Mouse (Mus musculus) heart, adult 2 months (tissue): ENCODE measurements around the gene Mrpl12. TPM values are rescaled to one million over a fixed set of nuclear protein-coding genes. Genes with fewer than 3 reads are reported as not detected.

Experiments
- DNase-seq, 2 experiments: peaks; one replicate each; pipeline ENCODE4 v3.0.0; 2021
- H3K27ac ChIP-seq: fragments of 200-600 bp; 2 replicates; pipeline ENCODE4 v1.8.1; 2022
- H3K27me3 ChIP-seq: fragments of 200-500 bp; 2 replicates; pipeline ENCODE4 v1.6.1; 2012; ENCODE audit warnings: mild to moderate bottlenecking, low read length, inconsistent platforms, mixed read lengths; ENCODE audit not compliant: control insufficient read depth, insufficient read depth
- H3K36me3 ChIP-seq: fragments of 200-500 bp; 2 replicates; pipeline ENCODE4 v1.6.1; 2012; ENCODE audit warnings: low read length, inconsistent platforms; ENCODE audit not compliant: control insufficient read depth, insufficient read depth
- H3K4me1 ChIP-seq: fragments of 200-500 bp; 2 replicates; pipeline ENCODE4 v1.6.1; 2011; ENCODE audit warnings: low read length; ENCODE audit not compliant: control insufficient read depth, insufficient read depth
- H3K4me3 ChIP-seq: fragments of 200-600 bp; 2 replicates; pipeline ENCODE4 v1.8.1; 2022
- H3K79me2 ChIP-seq: fragments of 200-500 bp; replicated peaks from 2 replicates; pipeline ENCODE4 v1.6.1; 2012; ENCODE audit warnings: mild to moderate bottlenecking, inconsistent platforms, low read length, moderate library complexity, mixed read lengths; ENCODE audit not compliant: control insufficient read depth, insufficient read depth
- H3K9ac ChIP-seq: fragments of 200-500 bp; 2 replicates; pipeline ENCODE4 v1.6.1; 2012; ENCODE audit warnings: low read depth, mild to moderate bottlenecking, control low read depth, inconsistent platforms, low read length, mixed read lengths
- CTCF ChIP-seq: fragments of 200-600 bp; IDR thresholded peaks from 2 replicates; pipeline ENCODE4 v1.8.1; 2022; ENCODE audit warnings: antibody characterized with exemption, mild to moderate bottlenecking, moderate library complexity
- EP300 ChIP-seq: fragments of 200-500 bp; IDR thresholded peaks from 2 replicates; pipeline ENCODE4 v1.6.1; 2011; ENCODE audit warnings: low read depth, low read length, control low read depth; ENCODE audit not compliant: insufficient read depth
- POLR2A ChIP-seq: fragments of 200-500 bp; IDR thresholded peaks from 2 replicates; pipeline ENCODE4 v1.6.1; 2011; ENCODE audit warnings: mild to moderate bottlenecking, low read depth, low read length, control low read depth; ENCODE audit not compliant: insufficient read depth
- WGBS: fragments of 180-500 bp; shearing (Covaris S2); methylation state at CpG from one replicate; pipeline ENCODE4 v1.1.7; 2018; 5-methylcytosine and 5-hydroxymethylcytosine counted together
- intact Hi-C: fragments of 180-260 bp; cut with DNase I; formaldehyde crosslinking; loops from one replicate; pipeline ENCODE4 v1.15.1; 2025
- polyA plus RNA-seq: library from polyadenylated mRNA; depleted of rRNA; stranded (reverse); fragments of >200 nt; gene quantifications from 2 replicates; pipeline ENCODE4 v1.2.3, GENCODE M21; 2012
- total RNA-seq, 2 experiments: library from RNA; stranded (reverse); gene quantifications; 2 replicates each; pipeline ENCODE4 v1.2.3; 2021

The Mrpl12 gene
- total and polyA plus RNA-seq, 3 experiments: 200 to 232 (median 207) TPM

DNA sequence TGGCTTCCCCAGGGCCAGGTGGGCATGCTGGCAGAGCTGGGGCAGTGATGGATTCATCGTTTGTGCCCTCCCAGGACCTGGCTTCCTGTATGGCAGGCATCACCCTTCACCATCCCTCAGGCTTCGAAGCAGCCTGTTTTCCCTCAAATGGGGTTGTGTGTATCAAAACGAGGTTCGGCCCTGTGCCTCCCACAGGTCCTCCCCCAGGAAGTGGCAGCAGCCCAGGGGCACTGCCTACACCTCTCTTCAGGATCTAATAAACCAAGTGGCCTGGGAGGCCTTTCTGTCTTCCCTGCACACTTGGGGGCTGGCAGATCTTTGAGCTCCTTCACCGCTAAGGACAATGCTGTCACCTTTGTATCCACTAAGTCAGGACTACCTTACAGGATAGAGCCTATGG is 14.5 kb downstream of the Mrpl12 start:
- H3K4me1 ChIP-seq: peaks cover 4% of the 10 kb centered on the region
- 75% methylated on average over 5 of the region's 5 CpGs for WGBS
- no peak overlapping the region for H3K27ac ChIP-seq
- intact Hi-C loops: no loop called here
- no peaks in the 10 kb centered on the region for H3K36me3 ChIP-seq
- no peak overlapping the region for H3K4me3 ChIP-seq
- no peaks in the 10 kb centered on the region for H3K27me3 ChIP-seq
- DNase-seq: no peak
- H3K79me2 ChIP-seq: no peaks in the 10 kb centered on the region
- no peak overlapping the region for H3K9ac ChIP-seq
- TF ChIP-seq POLR2A (no peak), EP300 (no peak), CTCF (no peak)

- no peaks in the 10 kb centered on the region for H3K36me3 ChIP-seq
- intact Hi-C loops: no loop called here
- H3K27ac ChIP-seq: no peak overlapping the region
- H3K4me3 ChIP-seq: no peak overlapping the region
- no peak for DNase-seq
- H3K4me1 ChIP-seq: peaks cover 4% of the 10 kb centered on the region
- H3K79me2 ChIP-seq: no peaks in the 10 kb centered on the region
- WGBS: 74% methylated on average over 6 of the region's 6 CpGs
- TF ChIP-seq EP300 (no peak), POLR2A (no peak), CTCF (no peak)
- H3K27me3 ChIP-seq: no peaks in the 10 kb centered on the region
- H3K9ac ChIP-seq: no peak overlapping the region
Measured at GRCm38 (mm10) chr11:120499894-120500293, 15.5 kb downstream of the Mrpl12 start.

DNA sequence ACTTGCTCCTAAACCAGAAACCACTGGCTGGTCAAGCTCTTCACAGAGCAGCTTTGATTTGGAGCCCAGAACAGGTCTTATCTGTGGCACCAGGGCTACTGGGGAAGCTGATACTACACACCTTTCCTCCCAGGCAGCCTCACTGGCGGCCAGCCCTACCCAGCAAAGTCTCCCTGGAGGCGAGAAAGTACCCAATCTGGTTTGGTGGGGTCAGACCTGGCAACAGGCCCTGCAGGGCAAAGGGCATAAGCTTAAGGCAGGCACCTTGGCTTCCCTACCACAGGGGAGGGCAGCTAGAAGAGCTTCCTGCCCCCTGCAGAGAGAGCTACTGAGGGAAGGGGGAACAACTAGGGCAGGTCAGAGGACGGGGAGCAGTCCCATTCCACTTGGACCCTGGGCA is 15.9 kb downstream of the Mrpl12 start:
- intact Hi-C loops: no loop called here
- H3K9ac ChIP-seq: peak overlapping the region; percentile 27; the same call in 1 of the 2 replicates

DNA sequence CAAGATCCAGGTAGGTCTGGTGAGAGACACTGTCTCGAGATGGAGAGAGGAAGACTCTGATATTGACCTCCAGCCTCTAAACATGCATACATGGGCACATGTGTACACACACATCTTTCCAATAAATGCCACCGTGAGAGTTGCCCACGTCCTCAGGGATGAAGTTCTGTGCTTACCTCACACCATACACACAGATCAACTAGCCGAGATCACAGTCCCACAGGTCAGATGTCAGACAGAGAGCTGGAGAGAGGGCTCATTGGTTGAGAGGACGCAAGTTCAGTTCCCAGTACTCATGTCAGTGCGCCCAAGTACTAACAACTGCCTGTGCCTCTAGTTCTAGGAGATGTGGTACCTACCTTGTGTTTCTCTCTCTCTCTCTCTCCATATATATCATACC is 16.6 kb downstream of the Mrpl12 start:
- Histone ChIP-seq H3K4me1 (peaks cover 4% of the 10 kb centered on the region), H3K9ac (no peak overlapping the region), H3K27me3 (no peaks in the 10 kb centered on the region), H3K27ac (no peak overlapping the region), H3K4me3 (no peak overlapping the region), H3K79me2 (no peaks in the 10 kb centered on the region), H3K36me3 (no peaks in the 10 kb centered on the region)
- WGBS: 48% methylated on average over 6 of the region's 6 CpGs
- intact Hi-C loops: no loop called here
- DNase-seq: no peak
- TF ChIP-seq EP300: no peak
- no peak for TF ChIP-seq CTCF
- TF ChIP-seq POLR2A: no peak

More for the DNA sequence above, 15.9 kb downstream of the Mrpl12 start:
- Histone ChIP-seq H3K79me2 (no peaks in the 10 kb centered on the region), H3K36me3 (no peaks in the 10 kb centered on the region), H3K27me3 (no peaks in the 10 kb centered on the region), H3K4me3 (no peak overlapping the region), H3K4me1 (peaks cover 4% of the 10 kb centered on the region), H3K27ac (no peak overlapping the region)
- TF ChIP-seq CTCF: no peak
- no peak for TF ChIP-seq POLR2A
- TF ChIP-seq EP300: no peak
- 5% methylated on average over 3 of the region's 3 CpGs for WGBS
- DNase-seq: no peak

DNA sequence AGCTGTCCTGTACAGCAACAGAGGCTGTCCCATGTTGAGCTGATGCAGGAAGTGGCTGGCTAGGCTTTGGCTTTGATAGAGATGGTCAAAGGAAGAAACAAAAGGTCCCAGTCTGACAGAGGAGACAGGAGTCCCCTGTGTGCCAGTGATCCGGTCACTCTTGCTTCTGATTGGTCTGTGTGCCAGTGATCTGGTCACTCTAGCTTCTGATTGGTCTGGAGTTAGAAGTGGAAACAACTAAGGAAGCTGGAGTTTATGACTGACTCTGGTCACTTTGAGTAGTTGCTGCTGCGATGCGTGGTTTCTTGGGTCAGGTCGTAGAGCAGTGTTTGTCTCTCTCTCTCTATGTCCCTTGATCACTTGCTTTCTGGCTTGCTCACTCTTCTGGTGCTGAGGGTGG is 17.3 kb downstream of the Mrpl12 start:
- H3K9ac ChIP-seq: no peak overlapping the region
- H3K27ac ChIP-seq: no peak overlapping the region
- no peaks in the 10 kb centered on the region for H3K79me2 ChIP-seq
- H3K4me3 ChIP-seq: no peak overlapping the region
- no peak for DNase-seq
- intact Hi-C loops: no loop called here
- peaks cover 4% of the 10 kb centered on the region for H3K4me1 ChIP-seq
- TF ChIP-seq POLR2A: no peak
- WGBS: 80% methylated on average over 4 of the region's 4 CpGs
- H3K27me3 ChIP-seq: no peaks in the 10 kb centered on the region
- H3K36me3 ChIP-seq: no peaks in the 10 kb centered on the region

DNA sequence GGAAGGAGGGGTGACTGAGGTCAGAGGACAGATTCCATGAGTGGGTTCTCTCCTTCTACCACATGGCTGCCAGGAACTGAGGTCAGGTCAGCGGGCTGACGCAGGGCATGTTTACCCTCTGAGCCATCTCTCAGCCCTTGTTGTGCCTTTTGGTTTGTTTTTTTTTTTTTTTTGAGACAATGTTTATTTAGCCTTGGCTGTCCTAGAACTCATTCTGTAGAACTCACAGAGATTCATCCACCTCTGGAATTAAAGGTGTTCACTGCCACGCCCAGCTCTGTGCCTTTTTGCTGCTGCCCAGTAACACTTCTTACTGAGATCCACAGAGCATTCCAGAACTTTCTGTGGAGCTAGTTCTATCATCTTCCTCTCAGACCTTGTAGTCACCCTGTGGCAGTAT is 21.2 kb downstream of the Mrpl12 start:
- Histone ChIP-seq H3K27me3 (no peaks in the 10 kb centered on the region), H3K79me2 (no peaks in the 10 kb centered on the region), H3K27ac (no peak overlapping the region), H3K4me3 (no peak overlapping the region), H3K9ac (no peak overlapping the region), H3K4me1 (peaks cover 2% of the 10 kb centered on the region; the same call in 1 of the 2 replicates), H3K36me3 (no peaks in the 10 kb centered on the region)
- 86% methylated on average over 3 of the region's 3 CpGs for WGBS
- intact Hi-C loops: no loop called here
- no peak for TF ChIP-seq POLR2A
- no peak for TF ChIP-seq CTCF
- TF ChIP-seq EP300: no peak
- no peak for DNase-seq

DNA sequence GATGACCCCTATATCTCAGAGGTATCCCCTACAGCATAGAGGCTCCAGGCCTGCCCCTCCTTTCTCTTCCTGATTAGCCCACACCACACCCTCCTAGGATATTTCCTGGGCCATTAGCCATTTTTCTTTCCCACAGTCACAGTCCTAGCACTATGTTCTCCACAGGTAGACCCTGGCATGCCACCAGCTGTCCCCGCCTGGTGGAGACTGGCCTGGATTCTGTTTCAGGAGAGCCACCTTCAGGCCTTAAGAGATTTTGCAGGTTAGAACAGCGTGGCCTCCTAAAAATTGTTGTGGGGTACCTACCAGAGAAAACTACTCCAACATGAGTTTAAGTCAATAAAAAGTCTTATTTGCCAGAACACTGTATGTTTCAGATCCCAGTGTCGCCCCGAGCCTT is 22.5 kb downstream of the Mrpl12 start:
- no peaks in the 10 kb centered on the region for H3K36me3 ChIP-seq
- H3K27ac ChIP-seq: no peak overlapping the region
- no peaks in the 10 kb centered on the region for H3K27me3 ChIP-seq
- intact Hi-C loops: no loop called here
- no peak for TF ChIP-seq POLR2A
- no peak for TF ChIP-seq EP300
- peak; percentile 54 for TF ChIP-seq CTCF
- no peaks in the 10 kb centered on the region for H3K79me2 ChIP-seq
- no peak for DNase-seq
- peaks cover 2% of the 10 kb centered on the region; the same call in 1 of the 2 replicates for H3K4me1 ChIP-seq
- 64% methylated on average over 4 of the region's 4 CpGs for WGBS
- H3K4me3 ChIP-seq: no peak overlapping the region
- no peak overlapping the region for H3K9ac ChIP-seq
